Mouse (Mus musculus) cerebellum, adult 2 months (tissue): ENCODE results near the gene Mndal.
"Not testable (repeated sequence)": the region's sequence is repeated elsewhere in the genome, so short reads cannot be mapped to it uniquely, and the experiment has no call there.

ENCODE experiments used
- CTCF ChIP-seq: fragments of 200-500 bp; IDR thresholded peaks from 2 replicates; pipeline ENCODE4 v1.5.1; 2011; ENCODE audit warnings: low read depth, mild to moderate bottlenecking, control low read depth, low read length, moderate library complexity, borderline replicate concordance; ENCODE audit not compliant: insufficient read depth
- POLR2A ChIP-seq: fragments of 200-500 bp; IDR thresholded peaks from 2 replicates; pipeline ENCODE4 v1.6.1; 2011; ENCODE audit warnings: low read length, control low read depth, borderline replicate concordance; ENCODE audit not compliant: insufficient read depth

DNA sequence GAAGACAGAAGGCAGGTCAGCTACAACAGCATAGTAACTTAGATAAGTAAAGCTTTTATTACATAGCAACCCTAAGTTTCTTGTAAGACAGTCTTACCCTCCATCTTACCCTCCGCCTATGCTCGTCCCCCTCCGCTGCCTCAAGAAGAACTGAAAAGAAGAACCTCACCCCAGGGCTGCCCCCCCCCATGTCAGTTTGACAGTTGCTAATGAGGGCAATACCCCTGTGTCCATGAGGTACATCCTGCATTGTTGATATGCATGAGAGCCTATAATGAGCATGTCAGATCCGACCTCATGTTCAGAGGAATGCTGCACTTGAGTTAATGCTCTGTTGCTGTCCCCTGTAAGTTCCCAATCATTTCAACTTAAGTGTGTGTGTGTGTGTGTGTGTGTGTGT is 89.4 kb downstream of the Mndal start:
- TF ChIP-seq CTCF, POLR2A: not testable (repeated sequence)
